17 mouse cellular contexts compared by ENCODE assay signal in genomic region chr6:95167668-95168227, GRCm38 (mm10). TPM values are rescaled to one million over a fixed set of nuclear protein-coding genes. Genes with fewer than 3 reads are reported as not detected.
DNase-seq lines count a peak whose midpoint lies in the region; ATAC-seq lines count a peak whose summit lies in the region.
"Had no signal": no experiment of that assay in that cellular context is flagged by ENCODE, and none has a peak within 500 bp of the region (broad histone marks: within the 10 kb centered on the region; RNA-seq: fewer than 3 reads in every experiment).

No protein-coding gene starts in this region.

- no peak overlapping the region for H3K27ac ChIP-seq in embryonic facial prominence, embryonic 12.5 days
- peak overlapping the region; percentile 79 for H3K27ac ChIP-seq in hindbrain, embryonic 10.5 days
- H3K27ac ChIP-seq in midbrain, embryonic 15.5 days: 0 out of 2 replicates have a peak overlapping the region, but pooled peaks have one; percentile 42
- H3K27ac ChIP-seq: heart, embryonic 10.5 days; hindbrain, embryonic 15.5 days; liver, embryonic 12.5 days; macrophage had no signal

- H3K4me3 ChIP-seq in embryonic facial prominence, embryonic 12.5 days: no peak overlapping the region
- H3K4me3 ChIP-seq in hindbrain, embryonic 10.5 days: no peak overlapping the region
- no peak overlapping the region for H3K4me3 ChIP-seq in midbrain, embryonic 15.5 days
- H3K4me3 ChIP-seq: heart, embryonic 10.5 days; hindbrain, embryonic 15.5 days; liver, embryonic 12.5 days had no signal

- no peak overlapping the region for H3K4me2 ChIP-seq in embryonic facial prominence, embryonic 12.5 days (replicated peaks)
- no peak overlapping the region for H3K4me2 ChIP-seq in midbrain, embryonic 15.5 days
- H3K4me2 ChIP-seq: hindbrain, embryonic 15.5 days; liver, embryonic 12.5 days had no signal

- DNase-seq in layer of hippocampus, adult 11-12 months (ENCODE audit: low spot score): peak; percentile 6
- no peak for DNase-seq in layer of hippocampus, adult 9-11 months
- DNase-seq in hindbrain, embryonic 10.5 days (ENCODE audit: low spot score): no peak
- DNase-seq in neural tube, embryonic 10.5 days (ENCODE audit: extremely low spot score, low spot score): no peak
- no peak for DNase-seq in T-cell, adult 2 months (ENCODE audit: low spot score)
- no peak for DNase-seq in lung, postnatal 10 days
- DNase-seq: B cell, adult 2 months; kidney, postnatal 14 days; right cerebral cortex, postnatal 14 days had no signal

- 20% methylated on average over 5 of the region's 5 CpGs for WGBS in embryonic facial prominence, embryonic 12.5 days
- whole genome bisulfite sequencing in hindbrain, embryonic 10.5 days: 16% methylated on average over 5 of the region's 5 CpGs
- WGBS in midbrain, embryonic 15.5 days: 8% methylated on average over 5 of the region's 5 CpGs

- 0 out of 2 replicates have a peak, but pooled peaks cover 4% of the 10 kb centered on the region for H3K4me1 ChIP-seq in embryonic facial prominence, embryonic 12.5 days
- peaks cover 16% of the 10 kb centered on the region for H3K4me1 ChIP-seq in hindbrain, embryonic 10.5 days (replicated peaks)
- H3K4me1 ChIP-seq in midbrain, embryonic 15.5 days: peaks cover 14% of the 10 kb centered on the region
- H3K4me1 ChIP-seq: heart, embryonic 10.5 days; liver, embryonic 12.5 days had no signal

- no peak overlapping the region for H3K9ac ChIP-seq in embryonic facial prominence, embryonic 12.5 days
- no peak overlapping the region for H3K9ac ChIP-seq in midbrain, embryonic 15.5 days
- H3K9ac ChIP-seq: hindbrain, embryonic 15.5 days; liver, embryonic 12.5 days had no signal

- H3K36me3 ChIP-seq in embryonic facial prominence, embryonic 12.5 days: no peaks in the 10 kb centered on the region
- H3K36me3 ChIP-seq in hindbrain, embryonic 10.5 days: no peaks in the 10 kb centered on the region
- no peaks in the 10 kb centered on the region for H3K36me3 ChIP-seq in midbrain, embryonic 15.5 days (replicated peaks)
- H3K36me3 ChIP-seq: G1E; heart, embryonic 10.5 days; hindbrain, embryonic 15.5 days; liver, embryonic 12.5 days had no signal

- peak; percentile 69; the same call in 1 of the 2 replicates for ATAC-seq in embryonic facial prominence, embryonic 12.5 days (ENCODE audit: insufficient number of reproducible peaks, insufficient read depth, low FRiP score, low TSS enrichment)
- ATAC-seq in midbrain, embryonic 15.5 days (replicated peaks): 0 out of 2 replicates have a peak, but pooled peaks have one; percentile 66
- ATAC-seq: activated CD4-positive, CD25-positive, alpha-beta regulatory T cell, adult 4 months; liver, embryonic 12.5 days had no signal

- H3K27me3 ChIP-seq in embryonic facial prominence, embryonic 12.5 days: no peaks in the 10 kb centered on the region
- H3K27me3 ChIP-seq in hindbrain, embryonic 10.5 days (ENCODE audit: insufficient read depth, poor library complexity, severe bottlenecking): no peaks in the 10 kb centered on the region
- H3K27me3 ChIP-seq in midbrain, embryonic 15.5 days (replicated peaks): no peaks in the 10 kb centered on the region; the same call in 1 of the 2 replicates
- H3K27me3 ChIP-seq: hindbrain, embryonic 15.5 days; liver, embryonic 12.5 days had no signal

- no peaks in the 10 kb centered on the region for H3K9me3 ChIP-seq in embryonic facial prominence, embryonic 12.5 days
- H3K9me3 ChIP-seq in hindbrain, embryonic 10.5 days: no peaks in the 10 kb centered on the region
- no peaks in the 10 kb centered on the region for H3K9me3 ChIP-seq in midbrain, embryonic 15.5 days
- H3K9me3 ChIP-seq: G1E; heart, embryonic 10.5 days; hindbrain, embryonic 15.5 days; liver, embryonic 12.5 days had no signal

RNA-seq across cellular contexts. Expression of gene Kbtbd8, which starts 50.7 kb away (rescaled TPM):
- 3.9 and 4.6 TPM in 2 replicates for polyA plus RNA-seq in embryonic facial prominence, embryonic 12.5 days (2016; fragmentation: Nextera tagmentation; extraction: Ambion mirVana)
- polyA plus RNA-seq in hindbrain, embryonic 10.5 days (2016; fragmentation: Nextera tagmentation; extraction: Ambion mirVana): 4.5 and 7.7 TPM in 2 replicates
- 4.1 and 4.2 TPM in 2 replicates for polyA plus RNA-seq in midbrain, embryonic 15.5 days (2015; fragmentation: Nextera tagmentation; extraction: Ambion mirVana)
